Mouse (Mus musculus) spleen, adult 2 months (tissue): ENCODE data around the gene Tmem51.

ENCODE experiments used
- CTCF ChIP-seq: fragments of 200-500 bp; IDR thresholded peaks from 2 replicates; pipeline ENCODE4 v1.5.1; 2011; ENCODE audit warnings: mild to moderate bottlenecking, inconsistent platforms; ENCODE audit not compliant: insufficient read depth, insufficient read length, insufficient replicate concordance; ENCODE audit errors: extremely low read depth
- POLR2A ChIP-seq: fragments of 200-500 bp; IDR thresholded peaks from 2 replicates; pipeline ENCODE4 v1.6.1; 2011; ENCODE audit warnings: low read depth, low read length, inconsistent platforms

DNA sequence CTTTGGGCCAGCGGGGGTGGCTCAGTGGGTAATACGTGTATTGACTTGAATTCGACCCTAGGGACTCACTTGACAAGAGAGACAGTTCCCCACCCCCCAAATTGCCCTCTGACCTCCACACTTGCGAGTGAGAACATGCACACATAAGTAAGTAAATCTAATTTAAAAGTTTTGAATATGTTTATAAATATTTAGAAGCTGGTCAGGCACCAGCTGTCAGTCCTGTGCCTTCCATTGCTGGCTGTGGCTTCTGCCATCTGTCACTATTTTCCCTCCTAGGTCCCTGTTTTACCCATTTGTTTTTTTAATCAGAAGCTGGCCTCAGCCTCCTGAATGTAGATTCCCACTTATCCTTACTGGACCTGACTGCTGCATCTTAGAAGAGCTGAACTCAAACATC lies 4.3 kb upstream of the Tmem51 start:
- no peak for TF ChIP-seq POLR2A
- no peak for TF ChIP-seq CTCF
